Comparison of ENCODE assay signal across 9 mouse cellular contexts in genomic region chr9:109098969-109099368, GRCm38 (mm10). TPM values are rescaled to one million over a fixed set of nuclear protein-coding genes. Genes with fewer than 3 reads are reported as not detected.
DNase-seq lines count a peak whose midpoint lies in the region; ATAC-seq and TF ChIP-seq lines count a peak whose summit lies in the region.
"Had no signal": no experiment of that assay in that cellular context is flagged by ENCODE, and none has a peak within 500 bp of the region (broad histone marks: within the 10 kb centered on the region; RNA-seq: fewer than 3 reads in every experiment).

No protein-coding gene starts in this region.

- H3K4me2 ChIP-seq in liver, embryonic 11.5 days: no peak overlapping the region
- peak overlapping the region; percentile 88 for H3K4me2 ChIP-seq in heart, embryonic 11.5 days
- H3K4me2 ChIP-seq in kidney, embryonic 15.5 days: peak overlapping the region; percentile 86
- no peak overlapping the region for H3K4me2 ChIP-seq in liver, postnatal 0 days (ENCODE audit: low read depth, low read length)

- H3K9ac ChIP-seq in liver, embryonic 11.5 days (ENCODE audit: low read depth, low read length): no peak overlapping the region
- peak overlapping the region; percentile 43; the same call in 1 of the 2 replicates for H3K9ac ChIP-seq in heart, embryonic 11.5 days (ENCODE audit: low read depth, low read length)
- H3K9ac ChIP-seq in kidney, embryonic 15.5 days: peak overlapping the region; percentile 0; the same call in 1 of the 2 replicates
- H3K9ac ChIP-seq in liver, postnatal 0 days (replicated peaks): no peak overlapping the region

- H3K36me3 ChIP-seq in liver, embryonic 11.5 days (ENCODE audit: control insufficient read depth, insufficient read depth, low read length): peaks cover 3% of the 10 kb centered on the region; the same call in 1 of the 2 replicates
- H3K36me3 ChIP-seq in heart, embryonic 11.5 days (ENCODE audit: control insufficient read depth, insufficient read depth, low read length): peaks cover 12% of the 10 kb centered on the region
- peaks cover 37% of the 10 kb centered on the region for H3K36me3 ChIP-seq in kidney, embryonic 15.5 days
- 0 out of 2 replicates have a peak, but pooled peaks cover 3% of the 10 kb centered on the region for H3K36me3 ChIP-seq in liver, postnatal 0 days (replicated peaks; ENCODE audit: insufficient read depth, low read length)

- peak; percentile 64 for DNase-seq in liver
- DNase-seq in liver, embryonic 11.5 days (ENCODE audit: low spot score): no peak
- DNase-seq in liver, postnatal 0 days: peak; percentile 54
- DNase-seq in ovary, postnatal 36 days (ENCODE audit: low spot score): peak; percentile 75
- no peak for DNase-seq in cerebellum, adult 11 months

- no peaks in the 10 kb centered on the region for H3K9me3 ChIP-seq in liver, embryonic 11.5 days (ENCODE audit: control insufficient read depth, low read length)
- H3K9me3 ChIP-seq in heart, embryonic 11.5 days (replicated peaks; ENCODE audit: control insufficient read depth, low read length): no peaks in the 10 kb centered on the region
- no peaks in the 10 kb centered on the region for H3K9me3 ChIP-seq in kidney, embryonic 15.5 days (replicated peaks)
- H3K9me3 ChIP-seq in liver, postnatal 0 days (ENCODE audit: low read length): no peaks in the 10 kb centered on the region
- H3K9me3 ChIP-seq: megakaryocyte, embryonic 14.5 days had no signal

- H3K4me3 ChIP-seq in liver, embryonic 11.5 days (ENCODE audit: low read depth, low read length): no peak overlapping the region
- H3K4me3 ChIP-seq in heart, embryonic 11.5 days (ENCODE audit: low read depth, low read length): 0 out of 2 replicates have a peak overlapping the region, but pooled peaks have one; percentile 25
- 0 out of 2 replicates have a peak overlapping the region, but pooled peaks have one; percentile 5 for H3K4me3 ChIP-seq in kidney, embryonic 15.5 days (replicated peaks)
- no peak overlapping the region for H3K4me3 ChIP-seq in liver, postnatal 0 days (ENCODE audit: low read depth, low read length)
- H3K4me3 ChIP-seq: megakaryocyte, embryonic 14.5 days had no signal

- no peak overlapping the region for H3K27ac ChIP-seq in liver, embryonic 11.5 days (ENCODE audit: low read depth, low read length)
- H3K27ac ChIP-seq in heart, embryonic 11.5 days (ENCODE audit: low read depth, low read length): peak overlapping the region; percentile 97
- peak overlapping the region; percentile 98 for H3K27ac ChIP-seq in kidney, embryonic 15.5 days
- H3K27ac ChIP-seq in liver, postnatal 0 days (ENCODE audit: low read depth): 0 out of 2 replicates have a peak overlapping the region, but pooled peaks have one; percentile 91

- no peak for ATAC-seq in liver, embryonic 11.5 days (replicated peaks; ENCODE audit: low FRiP score)
- peak; percentile 60 for ATAC-seq in heart, embryonic 11.5 days (replicated peaks; ENCODE audit: insufficient number of reproducible peaks, low FRiP score, low TSS enrichment)
- ATAC-seq in kidney, embryonic 15.5 days (replicated peaks; ENCODE audit: low FRiP score): 0 out of 2 replicates have a peak, but pooled peaks have one; percentile 8
- no peak for ATAC-seq in liver, postnatal 0 days
- no peak for ATAC-seq in CD4-positive, CD25-positive, alpha-beta regulatory T cell, adult 4 months

- no peak for TF ChIP-seq CTCF in liver, postnatal 0 days (IDR thresholded peaks at IDR 0.05; ENCODE audit: low read depth)

- TF ChIP-seq EP300 in liver, postnatal 0 days (IDR thresholded peaks at IDR 0.05; ENCODE audit: low read depth): no peak

- peaks cover 35% of the 10 kb centered on the region for H3K27me3 ChIP-seq in liver, embryonic 11.5 days (replicated peaks; ENCODE audit: control insufficient read depth, insufficient read depth, low read length)
- no peaks in the 10 kb centered on the region for H3K27me3 ChIP-seq in heart, embryonic 11.5 days (ENCODE audit: control insufficient read depth, insufficient read depth, low read length)
- H3K27me3 ChIP-seq in kidney, embryonic 15.5 days: no peaks in the 10 kb centered on the region
- peaks cover 31% of the 10 kb centered on the region for H3K27me3 ChIP-seq in liver, postnatal 0 days (ENCODE audit: insufficient read depth, low read length)

- WGBS in liver, embryonic 11.5 days: 56% methylated on average over 6 of the region's 6 CpGs
- 26% methylated on average over 6 of the region's 6 CpGs for WGBS in heart, embryonic 11.5 days (ENCODE audit: insufficient replicate concordance)
- 33% methylated on average over 6 of the region's 6 CpGs for WGBS in kidney, embryonic 15.5 days
- WGBS in liver, postnatal 0 days (ENCODE audit: insufficient replicate concordance): 46% methylated on average over 6 of the region's 6 CpGs

- H3K4me1 ChIP-seq in liver, embryonic 11.5 days (replicated peaks; ENCODE audit: control insufficient read depth, insufficient read depth, low read length): peaks cover 21% of the 10 kb centered on the region
- peaks cover 46% of the 10 kb centered on the region for H3K4me1 ChIP-seq in heart, embryonic 11.5 days (ENCODE audit: control insufficient read depth, insufficient read depth, low read length)
- peaks cover 72% of the 10 kb centered on the region for H3K4me1 ChIP-seq in kidney, embryonic 15.5 days
- H3K4me1 ChIP-seq in liver, postnatal 0 days (ENCODE audit: insufficient read depth): peaks cover 19% of the 10 kb centered on the region

RNA-seq across cellular contexts. Expression of gene Plxnb1, which starts 3.8 kb away (rescaled TPM):
- polyA plus RNA-seq in liver, embryonic 11.5 days (2014; fragmentation: Nextera tagmentation; extraction: Ambion mirVana): 5.8 and 7.4 TPM in 2 replicates
- polyA plus RNA-seq in heart, embryonic 11.5 days (2014; fragmentation: Nextera tagmentation; extraction: Ambion mirVana): 5.5 and 6.8 TPM in 2 replicates
- polyA plus RNA-seq in kidney, embryonic 15.5 days (2015; fragmentation: Nextera tagmentation; extraction: Ambion mirVana): 15.2 and 19.4 TPM in 2 replicates
- 1.9 and 2.2 TPM in 2 replicates for polyA plus RNA-seq in liver, postnatal 0 days (2015; fragmentation: Nextera tagmentation; extraction: Ambion mirVana)
- 1 to 10 TPM in 1 of 2 experiments, under 1 TPM in 1; 0.94 to 1.2 TPM for polyA plus RNA-seq in CD4-positive, CD25-positive, alpha-beta regulatory T cell, adult 4 months (2017; shearing (Covaris generic))

RNA-seq across cellular contexts. Expression of gene Tma7, which starts 16.6 kb away (rescaled TPM):
- 716 and 742 TPM in 2 replicates for polyA plus RNA-seq in liver, embryonic 11.5 days (2014; fragmentation: Nextera tagmentation; extraction: Ambion mirVana)
- polyA plus RNA-seq in heart, embryonic 11.5 days (2014; fragmentation: Nextera tagmentation; extraction: Ambion mirVana): 776 and 790 TPM in 2 replicates
- 616 and 693 TPM in 2 replicates for polyA plus RNA-seq in kidney, embryonic 15.5 days (2015; fragmentation: Nextera tagmentation; extraction: Ambion mirVana)
- 283 and 284 TPM in 2 replicates for polyA plus RNA-seq in liver, postnatal 0 days (2015; fragmentation: Nextera tagmentation; extraction: Ambion mirVana)
- polyA plus RNA-seq in CD4-positive, CD25-positive, alpha-beta regulatory T cell, adult 4 months (2017; shearing (Covaris generic)): 100 to 1,000 TPM; 679 to 933 TPM

RNA-seq across cellular contexts. Expression of gene Ccdc51, which starts 16.7 kb away (rescaled TPM):
- 21.9 TPM in 2 replicates for polyA plus RNA-seq in liver, embryonic 11.5 days (2014; fragmentation: Nextera tagmentation; extraction: Ambion mirVana)
- 15.5 and 15.8 TPM in 2 replicates for polyA plus RNA-seq in heart, embryonic 11.5 days (2014; fragmentation: Nextera tagmentation; extraction: Ambion mirVana)
- 12.9 and 13.6 TPM in 2 replicates for polyA plus RNA-seq in kidney, embryonic 15.5 days (2015; fragmentation: Nextera tagmentation; extraction: Ambion mirVana)
- polyA plus RNA-seq in liver, postnatal 0 days (2015; fragmentation: Nextera tagmentation; extraction: Ambion mirVana): 8.9 and 9.1 TPM in 2 replicates
- 10 to 100 TPM; 13.5 to 16.0 TPM for polyA plus RNA-seq in CD4-positive, CD25-positive, alpha-beta regulatory T cell, adult 4 months (2017; shearing (Covaris generic))

RNA-seq across cellular contexts. Expression of gene Atrip, which starts 25.0 kb away (rescaled TPM):
- 24.3 and 28.9 TPM in 2 replicates for polyA plus RNA-seq in liver, embryonic 11.5 days (2014; fragmentation: Nextera tagmentation; extraction: Ambion mirVana)
- 18.0 and 18.6 TPM in 2 replicates for polyA plus RNA-seq in heart, embryonic 11.5 days (2014; fragmentation: Nextera tagmentation; extraction: Ambion mirVana)
- polyA plus RNA-seq in kidney, embryonic 15.5 days (2015; fragmentation: Nextera tagmentation; extraction: Ambion mirVana): 26.3 and 27.0 TPM in 2 replicates
- 6.1 and 6.7 TPM in 2 replicates for polyA plus RNA-seq in liver, postnatal 0 days (2015; fragmentation: Nextera tagmentation; extraction: Ambion mirVana)
- 10 to 100 TPM; 23.4 to 32.1 TPM for polyA plus RNA-seq in CD4-positive, CD25-positive, alpha-beta regulatory T cell, adult 4 months (2017; shearing (Covaris generic))

RNA-seq across cellular contexts. Expression of gene Trex1, which starts 39.4 kb away (rescaled TPM):
- 8.9 and 9.7 TPM in 2 replicates for polyA plus RNA-seq in liver, embryonic 11.5 days (2014; fragmentation: Nextera tagmentation; extraction: Ambion mirVana)
- 5.7 and 7.0 TPM in 2 replicates for polyA plus RNA-seq in heart, embryonic 11.5 days (2014; fragmentation: Nextera tagmentation; extraction: Ambion mirVana)
- polyA plus RNA-seq in kidney, embryonic 15.5 days (2015; fragmentation: Nextera tagmentation; extraction: Ambion mirVana): 11.1 and 13.8 TPM in 2 replicates
- polyA plus RNA-seq in liver, postnatal 0 days (2015; fragmentation: Nextera tagmentation; extraction: Ambion mirVana): 13.3 and 14.3 TPM in 2 replicates
- polyA plus RNA-seq in CD4-positive, CD25-positive, alpha-beta regulatory T cell, adult 4 months (2017; shearing (Covaris generic)): 10 to 100 TPM; 36.2 to 61.7 TPM

Comparison
In these comparisons a context has a peak if more than half of its experiments do, and no peak if none do; other contexts are left out.
1. DNase-seq: peak in liver (single experiment), liver, postnatal 0 days (single experiment) and ovary, postnatal 36 days (single experiment); none in liver, embryonic 11.5 days (single experiment) and cerebellum, adult 11 months (single experiment).
2. ATAC-seq: peak in heart, embryonic 11.5 days (single experiment) and kidney, embryonic 15.5 days (single experiment); none in liver, embryonic 11.5 days (single experiment), liver, postnatal 0 days (single experiment) and CD4-positive, CD25-positive, alpha-beta regulatory T cell, adult 4 months (single experiment).
3. H3K4me2 ChIP-seq: peak in heart, embryonic 11.5 days (single experiment) and kidney, embryonic 15.5 days (single experiment); none in liver, embryonic 11.5 days (single experiment) and liver, postnatal 0 days (single experiment).
4. H3K4me3 ChIP-seq: peak in heart, embryonic 11.5 days (single experiment) and kidney, embryonic 15.5 days (single experiment); none in liver, embryonic 11.5 days (single experiment) and liver, postnatal 0 days (single experiment).
5. H3K9ac ChIP-seq: peak in heart, embryonic 11.5 days (single experiment) and kidney, embryonic 15.5 days (single experiment); none in liver, embryonic 11.5 days (single experiment) and liver, postnatal 0 days (single experiment).